Mouse (Mus musculus) adrenal gland, adult 18-20 months (tissue): ENCODE results near the gene Hoxb4. TPM values are rescaled to one million over a fixed set of nuclear protein-coding genes. Genes with fewer than 3 reads are reported as not detected.

Experiments
- DNase-seq, 2 experiments: peaks; one replicate each; pipeline ENCODE4 v3.0.0; 2021 to 2022; ENCODE audit warnings: low spot score in 2 of 2
- total RNA-seq, 2 experiments: library from RNA; stranded (reverse); gene quantifications; 1 replicate in 1 of 2; 2 replicates in 1 of 2; pipeline ENCODE4 v1.2.3; 2021

The Hoxb4 gene
- total RNA-seq, 2 experiments from 2014 or later = 16.3 to 22.1 TPM

DNA sequence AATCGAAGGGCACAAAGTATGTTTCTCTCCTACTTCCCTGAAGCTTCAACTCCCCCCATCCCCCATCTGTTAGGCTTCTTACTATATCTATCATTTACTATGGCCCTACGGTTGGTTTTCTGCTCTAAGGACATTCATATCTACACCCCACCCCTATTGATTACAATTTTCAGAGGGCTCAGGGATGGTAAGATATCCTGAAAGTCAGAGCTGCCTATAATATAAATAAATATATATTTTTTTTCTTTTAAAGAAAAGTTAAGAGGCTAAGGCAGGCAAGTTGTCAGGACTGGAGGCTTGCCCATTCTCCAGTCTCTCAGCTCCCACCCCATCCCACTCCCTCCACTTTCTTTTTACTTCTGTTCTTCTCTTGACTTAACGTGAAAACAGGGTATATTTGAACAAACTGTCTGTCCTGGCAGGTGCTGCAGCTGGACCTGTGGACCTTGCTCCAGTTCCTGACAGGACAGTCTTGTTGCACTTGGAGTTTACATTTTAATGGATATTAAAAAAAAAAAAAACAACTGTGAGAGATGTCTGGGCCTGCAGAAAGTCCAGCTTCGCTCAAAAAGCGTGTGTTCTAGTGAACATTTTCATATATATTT, 29.0 kb downstream of the Hoxb4 start:
- DNase-seq = no peak

DNA sequence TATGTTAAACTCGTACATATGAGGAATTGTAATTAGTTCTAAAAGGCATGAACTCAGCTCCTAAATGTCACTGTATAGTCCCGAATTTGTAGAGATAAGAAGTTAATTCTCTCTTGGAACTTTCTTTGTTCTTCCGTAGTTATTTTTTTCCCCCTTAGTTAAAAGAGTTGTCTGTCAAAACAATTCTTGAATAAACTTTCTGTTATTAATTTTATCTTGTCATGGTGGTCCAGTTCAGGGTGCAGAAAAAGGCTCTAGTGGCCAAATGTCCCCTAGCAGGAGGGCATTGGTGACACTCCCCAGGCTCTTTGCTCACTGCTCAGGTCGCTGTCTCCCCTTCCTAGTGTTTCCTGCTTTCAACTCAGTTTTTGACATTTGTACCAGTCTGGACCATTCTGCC, 29.6 kb downstream of the Hoxb4 start:
- no peak for DNase-seq

DNA sequence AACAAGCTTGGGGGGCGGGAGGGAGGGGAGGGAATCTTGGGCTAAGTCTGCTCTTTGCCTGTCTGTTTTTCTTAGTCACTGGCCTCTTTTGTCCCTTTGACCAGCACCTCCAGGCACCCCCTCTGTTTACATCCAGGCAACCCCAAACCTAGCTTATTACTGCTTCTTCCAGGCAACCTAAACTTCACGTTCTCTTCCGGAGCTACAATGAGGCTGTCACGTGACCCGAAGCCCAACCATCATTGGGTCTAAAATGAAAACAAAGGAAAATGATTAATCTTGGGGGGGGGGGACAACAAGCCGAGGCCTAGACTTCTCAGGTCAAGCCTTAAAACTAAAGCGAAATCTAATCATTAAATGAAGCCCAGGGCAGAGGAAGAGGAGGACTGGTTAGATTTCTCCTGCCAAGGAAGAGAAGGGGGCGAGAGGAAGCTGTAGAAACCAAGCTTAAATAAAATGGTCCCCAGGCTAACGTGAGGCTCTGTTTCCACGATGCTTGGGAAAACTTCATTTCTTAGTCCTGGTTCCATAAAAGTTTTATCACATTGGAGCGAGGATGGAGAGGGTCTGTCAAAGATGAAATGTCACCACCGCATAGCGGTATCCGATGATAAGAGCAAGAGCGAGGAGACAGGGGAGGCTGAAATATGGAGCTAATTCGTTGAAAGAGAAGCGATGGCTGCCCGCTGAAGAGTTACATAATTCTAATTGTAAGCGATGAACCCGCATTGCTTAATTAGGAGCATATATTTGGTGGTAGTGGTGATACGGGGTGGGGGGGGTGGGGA, 30.3 kb downstream of the Hoxb4 start:
- peak; percentile 24 to 37 for DNase-seq

DNA sequence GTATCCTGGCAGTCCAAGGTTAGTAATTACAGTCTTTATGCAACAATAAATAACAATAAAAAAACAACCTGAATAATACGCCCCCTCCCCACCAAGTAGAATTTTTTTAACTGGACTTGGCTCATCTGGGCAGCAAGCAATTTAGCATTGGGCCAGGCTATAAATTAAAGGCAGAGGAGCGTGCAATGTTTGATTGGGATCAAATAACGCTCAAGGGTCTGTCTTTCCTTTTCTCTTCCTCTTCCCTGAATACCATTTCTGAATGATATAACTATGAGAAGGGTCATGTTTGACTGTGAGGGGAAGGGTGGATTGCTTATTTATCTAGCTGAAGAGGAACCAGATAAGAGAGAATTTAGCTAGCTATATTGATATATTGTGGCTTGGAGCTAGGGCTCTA, 30.9 kb downstream of the Hoxb4 start:
- DNase-seq = no peak

DNA sequence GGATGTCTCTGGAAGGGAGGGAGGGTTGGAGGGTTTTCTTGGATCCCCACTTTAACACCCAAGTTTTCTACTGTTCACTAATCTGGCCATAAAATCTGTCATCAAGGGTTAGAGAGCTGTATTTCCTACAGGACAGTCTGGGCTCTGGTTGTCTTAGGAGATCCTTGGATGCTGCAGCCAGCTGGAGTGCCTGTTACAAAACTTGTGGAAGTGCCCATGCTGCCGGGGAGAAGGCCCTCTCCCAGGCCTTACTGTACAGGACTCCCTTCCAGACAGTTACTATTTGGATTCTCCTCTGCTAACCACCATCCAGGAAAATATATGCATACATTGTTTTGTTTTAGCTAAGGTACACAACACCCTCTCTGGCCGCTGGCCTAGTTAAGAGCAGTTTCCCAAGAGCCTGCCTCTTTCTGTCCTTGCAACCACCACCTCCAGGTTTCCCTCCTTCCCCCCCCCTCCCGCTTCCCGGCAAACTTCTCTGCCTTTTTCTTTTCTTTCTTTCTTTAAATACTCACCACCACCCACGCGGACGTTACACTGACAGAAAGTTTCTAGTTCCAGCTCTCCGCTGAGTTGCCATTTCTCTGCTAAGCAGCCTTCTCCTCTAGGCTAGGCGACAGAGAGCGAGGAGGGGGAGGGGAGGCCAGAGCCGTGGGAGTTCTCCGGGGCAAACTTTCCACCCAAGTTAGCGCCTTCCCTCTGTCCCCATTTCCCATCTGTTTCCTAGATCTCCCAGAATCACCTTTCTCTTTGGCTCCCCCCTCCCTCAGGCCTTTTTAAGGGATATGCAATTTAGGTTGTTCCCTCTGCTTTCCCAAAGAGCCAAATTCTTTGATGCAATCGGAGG, 31.6 kb downstream of the Hoxb4 start:
- DNase-seq = peak; percentile 42 to 57

DNA sequence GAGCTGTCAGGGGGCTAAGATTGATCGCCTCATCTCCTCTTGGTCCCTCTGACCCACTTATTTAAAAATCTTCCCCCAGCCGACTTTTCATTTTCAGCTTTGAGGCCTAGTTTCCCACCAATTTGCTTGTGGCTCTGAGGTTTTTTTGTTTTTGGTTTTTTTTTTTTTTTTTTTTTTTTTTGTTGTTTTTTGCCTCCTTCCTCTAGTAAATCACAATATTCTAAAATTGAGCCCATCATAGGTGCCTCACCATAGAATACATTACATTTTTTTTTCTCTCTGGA, 32.2 kb downstream of the Hoxb4 start, which contains the start of gene Hoxb2:
Hoxb2 (plus strand) TSS at position 185 of the 284 bp plus-strand sequence.
- DNase-seq = no peak

DNA sequence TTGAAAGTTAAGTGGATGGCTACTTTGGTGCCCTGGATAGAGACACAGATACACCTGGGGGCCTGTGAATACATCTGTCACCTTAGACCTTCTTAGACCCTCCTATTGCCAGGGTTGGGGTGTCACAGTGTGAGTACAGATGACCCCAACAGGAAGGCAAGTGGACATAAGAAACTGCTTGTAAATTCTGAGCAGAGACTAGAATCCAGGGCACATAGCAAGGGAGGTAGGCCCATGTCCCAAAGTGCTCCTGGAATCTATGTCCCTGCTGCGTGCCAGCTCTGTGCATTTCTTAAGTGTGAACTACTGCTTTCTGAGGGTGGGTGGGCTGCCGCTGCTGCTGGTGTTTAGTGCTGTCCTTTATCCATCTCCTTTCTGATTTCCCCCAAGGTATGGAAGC, 32.7 kb downstream of the Hoxb4 start:
- DNase-seq = no peak

DNA sequence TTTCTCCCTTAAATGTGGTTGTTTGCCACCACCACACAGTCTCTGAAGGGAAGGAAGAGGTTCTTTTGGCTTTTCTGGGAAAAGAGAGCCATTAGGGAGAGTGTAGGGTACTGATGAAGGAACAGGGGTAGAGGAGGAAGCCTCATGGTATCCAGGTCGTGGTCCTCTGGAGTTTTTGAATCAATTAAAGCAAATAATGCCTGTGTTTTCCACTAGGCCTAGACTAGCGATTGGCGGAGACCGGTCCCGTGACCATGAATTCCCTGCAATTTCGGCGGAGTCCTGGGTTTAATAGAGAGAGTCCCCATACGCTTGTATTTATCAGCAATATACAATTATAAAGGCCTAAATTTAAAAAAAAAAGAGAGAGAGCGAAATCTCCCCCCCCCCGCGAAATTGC, 33.2 kb downstream of the Hoxb4 start:
- peak; percentile 28 to 35 for DNase-seq

DNA sequence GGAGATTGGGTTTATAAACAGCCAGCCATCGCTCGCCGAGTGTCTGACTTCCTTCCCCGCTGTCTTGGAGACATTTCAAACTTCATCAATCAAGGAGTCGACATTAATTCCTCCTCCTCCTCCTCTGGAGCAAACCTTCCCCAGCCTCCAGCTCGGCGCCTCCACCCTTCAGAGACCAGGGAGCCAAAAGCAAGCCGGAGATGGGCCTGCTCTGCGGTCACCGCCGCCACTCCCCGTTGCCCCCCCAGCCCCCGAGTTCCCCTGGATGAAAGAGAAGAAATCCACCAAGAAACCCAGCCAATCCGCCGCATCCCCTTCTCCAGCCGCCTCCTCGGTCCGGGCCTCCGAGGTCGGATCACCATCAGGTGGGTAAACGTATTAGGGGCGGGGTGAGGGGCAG, 33.8 kb downstream of the Hoxb4 start:
- DNase-seq = peak; percentile 55 to 74

DNA sequence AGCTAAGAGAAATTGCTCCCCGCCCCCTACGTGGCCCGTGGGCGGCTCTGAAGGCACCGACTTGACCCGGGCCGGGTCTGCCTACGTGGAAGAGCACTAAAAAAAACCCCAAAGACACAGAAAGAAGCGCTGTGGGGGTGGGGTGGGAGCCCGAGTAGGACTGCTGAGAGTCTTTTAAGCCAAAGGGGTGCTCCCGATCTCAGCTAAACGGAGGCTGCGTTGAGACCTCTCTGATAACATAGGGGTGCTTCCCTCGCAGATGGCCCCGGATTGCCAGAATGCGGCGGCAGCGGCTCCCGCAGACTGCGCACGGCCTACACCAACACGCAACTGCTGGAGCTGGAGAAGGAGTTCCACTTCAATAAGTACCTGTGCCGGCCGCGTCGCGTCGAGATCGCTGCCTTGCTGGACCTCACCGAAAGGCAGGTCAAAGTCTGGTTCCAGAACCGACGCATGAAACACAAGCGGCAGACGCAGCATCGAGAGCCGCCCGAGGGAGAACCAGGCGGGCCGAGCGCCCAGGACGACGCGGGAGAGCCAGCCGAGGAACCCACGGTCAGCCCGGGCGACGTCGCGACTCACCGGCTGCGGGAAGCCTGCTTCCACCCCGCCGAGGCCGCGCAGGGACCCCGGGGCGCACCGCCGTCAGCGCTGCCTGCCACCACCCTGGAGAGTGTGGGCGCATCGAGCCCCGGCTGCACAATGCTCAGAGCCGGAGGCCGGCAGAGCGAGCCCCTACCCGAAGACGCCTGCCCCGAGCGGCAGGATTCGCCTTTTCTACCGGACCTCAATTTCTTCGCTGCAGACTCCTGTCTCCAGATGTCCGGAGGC, 34.8 kb downstream of the Hoxb4 start:
- peak; percentile 57 to 69 for DNase-seq

DNA sequence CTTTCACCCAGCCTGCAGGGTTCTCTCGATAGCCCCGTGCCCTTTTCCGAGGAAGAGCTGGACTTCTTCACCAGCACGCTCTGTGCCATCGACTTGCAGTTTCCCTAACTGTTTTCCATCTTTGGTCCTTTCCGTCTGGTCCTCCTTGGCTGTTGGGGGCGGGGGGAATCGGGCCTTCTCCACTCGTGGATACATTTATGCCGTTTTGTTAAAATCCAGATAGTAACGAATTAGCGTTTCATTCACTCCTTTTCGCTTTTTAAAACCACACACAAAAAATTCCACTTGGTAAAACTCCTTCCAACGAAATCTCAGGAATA, 35.4 kb downstream of the Hoxb4 start:
- no peak for DNase-seq

DNA sequence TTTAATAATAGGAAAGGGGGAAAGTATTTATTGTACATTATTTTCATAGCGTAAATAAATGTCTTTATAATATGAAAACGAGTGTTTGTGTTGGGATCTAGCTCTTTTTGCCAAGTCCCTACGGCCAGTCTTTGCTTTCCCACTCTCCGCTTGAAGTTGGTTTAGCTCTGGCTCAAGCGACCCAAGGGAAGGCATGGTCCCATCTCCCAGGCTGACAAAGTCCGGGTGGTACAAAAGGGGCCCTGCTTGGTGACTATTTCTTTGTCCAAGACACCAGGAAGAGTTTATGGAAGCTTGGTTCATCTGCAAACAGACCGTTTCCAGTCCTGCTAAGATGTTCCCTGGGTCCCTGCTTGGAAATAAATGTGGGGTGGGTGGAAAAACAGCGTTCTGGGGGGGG, 35.9 kb downstream of the Hoxb4 start:
- peak; percentile 35 to 46 for DNase-seq

DNA sequence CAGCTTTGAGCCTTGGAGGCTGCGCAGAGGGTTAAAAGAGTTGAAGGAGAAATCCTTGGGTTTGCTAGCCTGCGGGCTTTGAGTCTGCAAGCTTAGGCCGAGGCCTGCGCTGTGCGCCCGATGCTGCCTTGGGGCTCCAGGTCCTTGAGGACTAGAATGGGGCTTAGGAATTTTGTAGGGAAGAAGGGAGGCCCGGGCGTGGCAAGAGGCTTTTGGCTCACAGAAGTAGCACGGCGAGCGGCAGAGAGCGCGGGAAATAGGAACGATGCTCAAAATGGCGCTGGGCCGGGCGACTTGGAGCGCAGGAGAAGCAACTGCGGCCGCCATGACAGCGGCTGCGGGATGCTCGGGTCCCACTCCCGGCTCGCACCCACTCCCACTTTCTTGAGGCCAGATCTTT, 36.3 kb downstream of the Hoxb4 start:
- peak; percentile 44 to 65 for DNase-seq

DNA sequence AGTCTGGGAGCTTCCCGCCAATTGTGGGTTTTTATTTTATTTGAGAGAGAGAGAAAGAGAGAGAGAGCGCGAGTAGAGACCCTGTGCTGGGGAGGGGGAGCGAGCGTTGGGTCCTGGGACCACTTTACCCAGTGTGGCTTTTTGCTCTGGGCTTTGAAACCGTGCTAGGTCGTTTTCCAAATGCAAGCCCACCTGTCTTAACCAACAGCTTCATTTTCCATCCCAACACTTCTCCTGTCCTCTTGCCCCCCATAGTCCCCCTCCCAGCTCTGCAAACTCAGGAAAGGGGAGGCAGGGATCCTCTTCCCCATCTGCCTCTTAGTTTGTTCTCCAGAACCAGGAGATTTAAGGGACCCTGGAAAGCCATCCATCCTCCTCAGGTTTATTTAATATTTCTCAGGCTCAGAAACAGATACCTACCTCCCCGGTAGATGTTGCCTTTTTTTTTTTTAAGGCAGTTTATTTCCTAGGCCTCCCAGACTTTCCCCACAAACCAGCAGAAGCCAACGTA, 36.8 kb downstream of the Hoxb4 start:
- peak in 1 of 2 experiments; percentile 21 for DNase-seq

DNA sequence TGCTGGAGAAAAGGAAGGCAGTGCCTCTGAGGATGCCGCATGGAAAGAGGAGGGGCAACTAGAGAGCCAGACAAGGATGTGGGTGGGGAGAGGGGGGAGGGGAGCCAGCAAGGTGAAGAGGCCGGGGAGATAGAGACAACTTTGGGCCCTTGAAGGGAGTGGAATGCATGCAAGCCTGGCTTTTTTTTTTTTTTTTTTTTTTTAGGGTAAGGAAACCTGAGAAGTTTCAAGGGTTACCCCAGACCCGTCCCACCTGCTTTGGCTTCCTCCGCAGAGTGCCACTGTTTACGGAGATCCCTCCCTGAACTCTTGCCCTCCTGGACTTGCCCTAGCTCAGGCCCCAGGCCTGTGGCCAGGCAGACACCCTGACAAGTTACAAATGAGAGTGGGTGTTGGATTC, 45.7 kb downstream of the Hoxb4 start:
- DNase-seq = no peak

DNA sequence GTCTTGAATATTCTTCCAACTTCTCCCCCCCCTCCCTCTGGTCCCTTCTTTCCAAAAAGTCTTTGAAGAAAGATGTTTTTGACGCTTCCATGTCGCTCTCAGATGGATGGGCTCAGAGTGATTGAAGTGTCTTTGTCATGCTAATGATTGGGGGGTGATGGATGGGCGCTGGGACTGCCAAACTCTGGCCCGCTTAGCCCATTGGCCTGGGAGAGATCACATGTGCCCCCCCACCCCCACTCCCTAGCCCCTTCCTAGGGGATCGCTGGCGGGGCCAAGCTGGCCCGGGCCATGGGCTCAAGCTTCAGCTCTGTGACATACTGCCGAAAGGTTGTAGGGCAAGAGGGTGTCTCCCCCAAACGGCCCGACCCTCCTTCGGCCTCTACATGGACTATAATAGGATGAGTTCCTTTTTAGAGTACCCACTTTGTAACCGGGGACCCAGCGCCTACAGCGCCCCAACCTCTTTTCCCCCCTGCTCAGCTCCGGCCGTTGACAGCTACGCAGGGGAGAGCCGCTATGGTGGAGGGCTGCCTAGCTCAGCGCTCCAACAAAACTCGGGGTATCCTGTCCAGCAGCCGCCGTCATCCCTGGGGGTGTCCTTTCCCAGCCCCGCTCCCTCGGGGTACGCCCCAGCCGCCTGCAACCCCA, 47.5 kb downstream of the Hoxb4 start, which contains the start of gene Hoxb1:
Hoxb1 (plus strand) TSS at position 312 of the 651 bp plus-strand sequence.
- no peak for DNase-seq

DNA sequence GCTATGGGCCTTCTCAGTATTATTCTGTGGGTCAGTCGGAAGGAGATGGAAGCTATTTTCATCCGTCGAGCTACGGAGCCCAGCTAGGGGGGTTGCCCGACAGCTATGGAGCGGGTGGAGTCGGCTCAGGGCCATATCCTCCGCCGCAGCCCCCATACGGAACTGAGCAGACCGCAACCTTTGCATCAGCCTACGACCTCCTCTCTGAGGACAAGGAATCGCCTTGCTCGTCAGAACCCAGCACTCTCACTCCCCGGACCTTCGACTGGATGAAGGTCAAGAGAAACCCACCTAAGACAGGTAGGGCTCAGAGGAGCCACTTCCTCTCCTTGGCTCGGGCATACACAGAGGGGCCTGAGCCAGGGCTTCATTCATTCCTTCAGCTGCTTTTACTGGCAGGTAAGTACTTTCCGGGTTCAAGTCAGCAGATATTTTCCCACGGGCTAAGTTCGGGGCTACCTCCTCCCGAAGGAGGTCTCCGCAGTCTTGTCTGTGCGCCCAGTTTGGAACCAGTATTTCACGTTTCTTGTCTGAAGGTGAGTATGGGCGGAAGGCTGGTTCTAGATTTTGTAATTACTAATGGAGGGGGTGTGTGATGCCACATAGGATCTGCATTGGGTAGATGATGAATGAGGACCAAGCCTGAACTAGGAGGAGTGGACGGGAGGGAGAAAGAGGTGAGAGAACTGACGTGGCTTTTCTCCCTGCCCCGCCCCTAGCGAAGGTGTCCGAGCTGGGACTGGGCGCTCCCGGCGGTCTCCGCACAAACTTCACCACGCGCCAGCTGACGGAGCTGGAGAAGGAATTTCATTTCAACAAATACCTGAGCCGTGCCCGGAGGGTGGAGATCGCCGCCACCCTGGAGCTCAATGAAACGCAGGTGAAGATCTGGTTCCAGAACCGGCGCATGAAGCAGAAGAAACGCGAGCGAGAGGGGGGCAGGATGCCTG, 48.3 kb downstream of the Hoxb4 start:
- DNase-seq = no peak

DNA sequence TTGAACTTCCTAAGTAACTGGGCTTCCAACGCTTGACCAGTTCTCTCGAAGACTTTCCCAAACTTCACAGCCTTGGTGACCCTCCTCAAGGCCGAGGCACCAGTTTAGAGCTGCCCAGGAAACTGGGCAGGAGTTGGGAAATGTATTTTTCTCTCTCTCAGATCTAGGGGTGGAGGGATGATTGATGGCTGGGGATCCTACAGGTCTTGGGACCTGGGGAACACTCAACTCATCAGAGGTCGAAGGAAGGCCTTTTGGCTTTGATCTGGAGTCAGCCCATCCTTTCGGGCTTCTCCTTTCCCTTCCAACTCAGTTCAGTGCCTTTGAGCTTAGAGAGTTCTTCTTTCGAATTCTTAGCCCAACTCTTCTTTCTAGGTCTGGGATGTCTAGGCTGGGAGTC, 49.1 kb downstream of the Hoxb4 start:
- DNase-seq = no peak

DNA sequence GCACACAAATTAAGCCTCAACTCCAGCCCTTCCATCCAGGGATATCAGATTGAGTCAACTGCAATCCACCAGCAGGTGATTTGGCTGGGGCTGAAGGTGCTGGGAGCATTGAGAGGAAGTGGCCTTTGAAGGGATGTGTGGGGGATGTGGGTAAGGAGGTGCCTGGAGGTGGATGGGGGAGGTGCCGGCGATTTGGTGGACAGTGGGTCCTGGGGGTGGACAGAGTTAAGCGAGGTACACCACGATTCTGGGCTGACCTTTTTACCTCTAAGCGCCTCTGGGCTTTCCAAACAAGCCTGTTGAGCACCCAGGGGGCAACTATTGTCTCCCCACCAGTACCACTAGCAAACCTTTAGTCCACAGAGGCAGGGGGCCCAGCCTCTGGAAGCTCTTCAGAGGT, 50.6 kb downstream of the Hoxb4 start:
- no peak for DNase-seq
